Mouse (Mus musculus) left cerebral cortex, adult 9 months (tissue): ENCODE measurements at regions not wholly inside any gene's neighbourhood (a gene's known extent, or its start where the extent isn't known, plus 50 kb on each side); places are given as distances from the start of the nearest gene placed in this dataset.

Experiments used
- DNase-seq, 2 experiments: peaks; one replicate each; pipeline ENCODE4 v3.0.0; 2022; ENCODE audit warnings: low spot score in 2 of 2

DNA sequence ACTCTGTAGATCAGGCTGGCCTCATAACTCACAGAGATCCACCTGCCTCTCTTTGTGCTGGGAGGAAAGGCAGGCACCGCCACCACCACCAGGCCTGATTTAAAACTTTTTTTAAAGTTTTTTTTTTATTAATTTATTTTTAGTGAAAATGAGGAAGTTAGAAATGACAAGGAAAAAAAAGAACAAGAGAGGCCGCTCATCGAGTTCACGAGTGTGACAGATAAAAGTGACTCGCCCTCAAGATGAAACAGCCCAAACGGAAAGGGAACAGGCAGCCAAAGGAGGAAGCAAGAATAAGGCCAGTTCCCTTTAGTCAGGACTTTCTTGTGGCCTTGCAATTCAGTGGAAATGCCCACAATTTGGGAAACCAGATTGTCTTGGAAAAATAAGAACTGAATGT lies 163.4 kb upstream of the Jmjd1c start:
- DNase-seq: no peak

DNA sequence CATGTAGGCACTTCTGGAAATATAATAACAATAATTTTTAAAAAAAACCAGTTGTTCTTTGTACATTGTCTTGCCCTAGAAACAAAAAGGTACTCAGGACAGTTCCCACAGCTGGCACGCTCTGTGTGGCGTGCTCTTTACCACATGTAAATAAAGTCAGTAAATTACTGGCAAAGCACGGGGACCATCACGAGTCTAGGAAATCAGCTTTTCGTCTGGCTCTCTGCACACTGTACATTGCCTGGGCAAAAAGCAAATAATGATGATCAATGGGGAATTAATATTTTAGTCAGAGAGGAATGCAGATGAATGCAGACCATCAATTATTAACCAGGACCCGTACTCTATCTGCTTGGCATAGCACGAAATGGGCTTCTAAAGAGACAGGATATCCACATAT lies 162.2 kb upstream of the Jmjd1c start:
- no peak for DNase-seq

DNA sequence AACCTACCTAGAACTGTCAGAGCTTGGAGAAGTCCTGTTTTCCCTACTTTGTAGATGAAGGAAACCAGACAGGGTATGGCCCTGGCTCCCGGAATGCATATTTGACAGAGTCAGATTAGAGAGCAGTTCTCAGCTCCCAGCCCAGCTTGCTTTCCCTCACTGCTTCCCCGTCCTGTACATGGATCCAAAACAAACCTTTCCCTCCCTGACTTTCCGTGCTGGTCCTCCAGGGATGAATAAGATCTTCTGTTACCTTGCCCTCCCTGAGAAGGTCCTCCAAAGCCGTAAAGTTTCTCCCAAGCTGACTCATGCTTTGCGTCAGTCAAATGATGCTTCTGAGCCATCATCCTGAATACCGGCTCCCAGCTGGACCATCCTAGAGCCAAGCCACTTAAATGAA lies 160.2 kb upstream of the Jmjd1c start:
- DNase-seq: no peak

DNA sequence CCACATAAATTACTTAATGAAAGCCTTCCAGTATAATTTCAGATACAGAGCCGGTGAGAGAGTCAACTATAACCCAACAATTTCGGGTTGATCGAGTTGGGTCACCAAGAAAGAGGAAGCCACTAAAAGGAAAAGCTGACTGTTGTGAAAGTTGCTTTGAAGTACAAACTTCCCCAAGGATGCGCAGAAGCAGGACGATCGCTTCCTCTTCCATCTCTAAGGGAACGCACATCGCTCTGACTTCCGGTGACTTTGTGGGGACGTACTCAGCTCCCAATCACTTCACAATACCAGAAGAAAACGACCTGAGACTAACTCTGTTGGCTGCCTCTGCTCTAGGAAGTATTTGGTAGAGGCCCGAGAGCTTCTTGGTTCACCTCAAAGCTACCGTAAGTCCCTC lies 158.8 kb upstream of the Jmjd1c start:
- DNase-seq: no peak

DNA sequence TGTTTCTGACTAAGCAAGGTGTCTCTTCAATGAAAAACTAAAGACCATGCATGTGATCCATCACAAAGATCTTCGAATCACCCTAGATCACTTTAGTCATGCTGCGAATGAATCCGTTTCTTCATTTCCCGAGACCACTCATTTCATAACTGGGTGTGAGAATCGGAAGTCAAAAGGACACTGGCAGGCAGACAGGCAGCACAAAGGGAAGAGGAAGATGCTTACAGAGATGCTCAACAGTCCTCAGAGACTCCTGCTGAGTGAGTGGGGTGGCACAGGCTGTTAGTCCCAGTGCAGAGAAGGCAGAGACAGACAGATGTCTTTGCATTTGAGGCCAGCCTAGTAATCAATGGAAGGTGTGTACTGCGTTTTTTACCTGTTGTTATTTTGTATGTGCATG lies 155.6 kb upstream of the Jmjd1c start:
- DNase-seq: no peak

DNA sequence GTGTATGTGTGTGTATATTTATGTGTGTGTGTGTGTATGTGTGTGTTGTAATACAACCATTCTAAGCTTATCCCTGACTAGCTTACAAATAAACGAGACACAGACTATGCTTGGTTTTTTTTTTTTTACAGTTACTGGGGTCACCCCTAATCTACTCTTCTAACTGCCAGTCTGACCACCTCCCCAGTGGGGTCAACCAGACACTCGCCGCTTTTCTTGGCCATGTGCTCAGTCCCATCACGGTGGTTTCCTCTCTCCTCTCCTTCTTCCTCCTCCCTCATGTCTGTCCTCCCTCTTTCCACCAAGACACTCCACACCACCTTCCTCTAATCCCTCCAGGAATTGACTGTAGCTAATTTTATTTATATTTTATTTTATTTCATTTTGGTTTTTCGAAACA lies 155.0 kb upstream of the Jmjd1c start:
- DNase-seq: no peak

DNA sequence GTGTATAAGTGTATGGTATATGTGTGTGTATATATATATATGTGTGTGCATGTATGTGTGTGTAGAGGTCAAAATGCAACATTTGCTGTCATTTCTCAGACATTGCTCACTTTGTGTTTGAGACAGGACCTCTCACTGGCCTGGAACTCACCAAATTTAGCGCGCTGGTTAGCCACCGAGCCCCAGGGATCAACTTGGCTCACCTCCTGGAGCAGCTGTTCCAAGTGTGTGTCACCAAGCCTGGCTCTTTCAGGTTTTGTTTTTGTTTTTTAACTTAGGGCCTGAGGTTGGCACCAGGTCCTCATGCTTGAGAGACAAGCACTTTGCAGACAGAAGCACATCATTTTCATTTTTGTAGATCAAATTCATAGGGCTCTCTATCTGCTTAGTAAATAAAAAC lies 154.0 kb upstream of the Jmjd1c start:
- no peak for DNase-seq

DNA sequence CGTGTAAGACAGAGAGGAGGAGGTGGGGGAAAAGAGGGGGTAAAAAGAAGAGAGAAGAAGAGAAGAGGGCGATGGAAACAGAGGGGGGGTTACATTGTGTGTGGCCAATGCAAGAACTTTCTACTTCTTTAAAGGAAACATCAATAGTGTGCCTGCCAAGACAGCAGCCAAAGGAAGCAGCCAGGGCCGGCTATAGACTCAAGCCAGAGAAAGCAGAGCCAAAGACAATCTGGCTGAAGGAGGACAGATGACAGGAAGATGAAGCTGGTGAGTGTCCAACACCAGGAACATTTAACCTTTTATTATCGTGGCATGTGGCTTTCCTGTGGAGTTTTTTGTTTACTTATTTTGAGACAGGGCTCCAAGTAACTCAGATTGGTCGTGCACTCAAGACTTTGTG lies 152.1 kb upstream of the Jmjd1c start:
- no peak for DNase-seq

DNA sequence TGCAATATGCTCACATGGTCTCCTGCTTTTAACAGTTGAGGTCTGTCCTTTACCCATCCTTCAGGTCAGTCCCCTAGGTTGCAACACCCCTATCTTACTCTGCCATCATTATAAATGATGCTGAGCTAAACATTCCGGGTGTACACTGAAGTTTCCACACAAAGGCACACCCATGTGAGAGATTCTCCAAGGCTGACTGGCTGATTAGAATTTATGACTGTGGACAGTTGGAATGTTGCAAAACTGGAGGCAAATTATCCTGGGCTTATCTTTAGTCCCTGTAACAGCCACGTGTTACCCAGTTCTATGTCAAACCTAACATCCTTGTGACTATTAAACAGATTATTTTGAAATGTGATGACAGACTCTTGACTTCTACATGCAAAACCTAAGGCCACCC lies 149.8 kb upstream of the Jmjd1c start:
- DNase-seq: no peak

DNA sequence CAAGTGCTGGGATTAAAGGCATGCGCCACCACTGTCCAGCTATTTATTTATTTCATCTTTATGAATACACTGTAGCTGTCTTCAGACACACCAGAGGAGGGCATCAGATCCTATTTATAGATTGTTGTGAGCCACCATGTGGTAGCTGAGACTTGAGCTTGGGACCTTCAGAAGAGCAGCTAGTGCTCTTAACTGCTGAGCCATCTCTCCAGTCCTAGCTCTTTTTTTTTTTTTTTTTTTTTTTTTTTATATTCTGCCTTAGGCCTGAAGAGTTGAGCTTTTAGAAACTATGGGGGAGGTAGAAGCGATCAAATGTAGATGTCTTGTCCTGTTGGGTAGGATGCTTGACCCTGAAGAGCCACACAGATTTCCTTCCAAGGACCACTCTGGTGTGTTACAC lies 147.6 kb upstream of the Jmjd1c start:
- DNase-seq: no peak

DNA sequence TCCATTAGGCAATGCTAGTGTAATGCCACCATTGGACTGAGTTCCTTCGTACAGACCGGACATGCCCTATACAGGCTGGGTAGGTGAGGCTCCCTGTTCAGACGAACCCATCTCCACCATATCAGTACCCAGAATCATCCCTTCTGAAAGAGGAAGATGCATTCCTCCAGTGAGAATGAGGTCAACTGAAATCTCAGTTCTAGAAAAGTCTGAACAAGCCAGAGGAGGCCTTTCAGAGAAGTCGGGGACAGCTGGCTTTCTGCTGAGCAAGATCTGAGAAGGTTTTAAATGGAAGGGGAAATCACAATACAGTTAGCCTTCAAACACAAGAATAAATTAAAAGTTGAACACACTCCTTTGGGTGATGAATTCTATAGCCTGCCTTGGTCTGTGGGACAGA lies 145.5 kb upstream of the Jmjd1c start:
- DNase-seq: no peak

DNA sequence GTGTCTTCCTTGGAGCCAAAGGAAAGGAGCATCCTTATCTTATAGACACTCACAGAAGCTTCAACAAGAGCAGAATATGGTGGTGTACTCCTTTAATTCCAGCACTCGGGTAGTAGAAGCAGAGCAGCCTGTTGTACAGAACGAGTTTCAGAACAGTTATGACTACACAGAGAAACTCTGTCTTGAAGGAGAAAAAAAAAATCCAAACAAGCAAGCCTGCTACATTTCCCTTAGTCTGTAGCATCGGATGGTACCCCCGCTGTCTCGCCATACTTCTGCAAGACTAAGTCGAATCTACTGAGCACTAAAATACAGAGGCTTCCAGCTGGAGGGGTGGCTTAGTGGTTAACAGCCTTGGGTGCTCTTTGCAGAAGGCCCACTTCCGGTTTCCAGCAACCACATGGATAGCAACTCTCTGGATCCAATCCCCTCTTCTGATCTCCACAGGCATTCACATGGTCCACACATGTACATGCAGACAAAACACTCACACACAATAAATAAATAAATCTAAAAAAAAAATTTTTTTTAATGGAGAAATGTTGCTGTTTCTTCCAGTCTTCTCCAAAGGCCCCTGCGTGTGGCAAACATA lies 144.6 kb upstream of the Jmjd1c start:
- DNase-seq: no peak

DNA sequence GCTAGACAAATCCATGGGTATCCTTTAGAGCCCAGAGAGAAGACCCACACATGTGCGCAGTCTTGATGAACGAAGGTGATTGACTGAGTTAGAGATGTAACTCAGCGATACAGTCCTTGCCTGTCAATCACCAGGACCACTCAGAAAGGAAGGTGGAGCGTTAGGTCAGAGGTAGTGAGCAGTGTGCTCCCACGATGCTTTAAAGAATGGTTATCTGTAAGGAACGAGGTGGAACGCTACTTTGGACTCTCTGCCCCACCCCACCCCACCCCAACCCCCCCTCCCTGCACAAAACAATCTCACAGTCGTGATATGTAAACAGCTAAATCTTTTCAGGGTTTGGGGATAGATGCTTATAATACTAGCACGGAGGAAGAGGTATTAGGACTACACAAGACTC lies 144.0 kb upstream of the Jmjd1c start:
- no peak for DNase-seq

DNA sequence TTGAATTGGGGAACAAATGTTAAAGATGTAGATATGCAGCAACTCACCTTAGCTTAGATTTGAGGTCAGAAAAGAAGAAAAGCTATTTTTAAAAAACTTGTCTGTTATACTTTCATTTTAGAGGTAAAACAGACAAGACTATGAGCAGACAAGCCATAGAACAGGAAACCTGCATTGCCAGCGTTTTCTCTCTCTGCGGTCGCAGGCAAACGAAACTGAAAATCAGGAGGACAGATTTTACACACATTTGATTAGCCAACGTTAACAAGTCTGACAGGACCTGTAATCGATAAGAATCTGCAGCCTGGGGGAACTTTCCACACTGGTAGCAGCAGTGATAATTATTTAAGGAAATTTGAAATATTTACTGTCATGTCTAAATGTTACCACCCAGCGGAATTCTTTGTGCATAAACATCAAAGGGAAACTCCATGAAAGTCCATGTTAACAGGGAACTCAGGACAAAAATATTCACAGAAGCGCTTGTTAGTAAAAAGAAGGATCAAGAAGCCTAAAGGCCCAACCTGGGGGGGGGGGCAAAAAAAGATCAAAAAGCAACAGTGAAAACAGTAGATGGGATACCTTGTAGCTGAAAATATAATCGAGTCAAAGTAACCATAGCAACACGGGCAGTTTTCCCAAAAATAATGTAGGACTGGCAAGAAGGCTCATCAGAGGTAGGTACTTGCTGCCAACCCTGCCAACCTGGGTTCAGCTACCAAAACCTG lies 142.5 kb upstream of the Jmjd1c start:
- DNase-seq: no peak

DNA sequence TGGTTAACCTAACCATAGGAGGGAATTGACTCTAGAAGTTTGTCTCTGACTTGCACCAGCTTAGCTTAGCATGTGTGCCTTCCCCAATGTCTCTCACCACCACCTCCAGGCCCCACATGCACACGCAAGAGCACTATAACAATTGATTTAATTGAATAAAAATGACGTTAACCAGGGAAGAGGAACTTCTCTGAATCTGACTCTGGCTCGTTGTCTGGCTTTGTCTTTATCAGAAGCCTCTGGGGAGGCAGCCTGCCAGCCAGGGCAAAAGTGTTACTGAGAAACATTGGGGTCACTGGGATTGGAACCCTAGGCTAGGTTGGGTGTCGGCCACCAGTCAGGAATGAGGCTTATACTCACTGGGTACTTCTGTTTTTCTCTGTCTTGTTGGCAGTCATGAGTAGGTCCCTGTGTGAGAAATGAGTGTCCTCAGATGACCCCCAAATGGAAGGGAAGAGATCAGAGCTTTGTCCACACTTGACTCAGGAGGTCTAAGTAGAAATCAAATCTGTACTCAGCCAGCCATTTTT lies 141.9 kb upstream of the Jmjd1c start:
- no peak for DNase-seq

DNA sequence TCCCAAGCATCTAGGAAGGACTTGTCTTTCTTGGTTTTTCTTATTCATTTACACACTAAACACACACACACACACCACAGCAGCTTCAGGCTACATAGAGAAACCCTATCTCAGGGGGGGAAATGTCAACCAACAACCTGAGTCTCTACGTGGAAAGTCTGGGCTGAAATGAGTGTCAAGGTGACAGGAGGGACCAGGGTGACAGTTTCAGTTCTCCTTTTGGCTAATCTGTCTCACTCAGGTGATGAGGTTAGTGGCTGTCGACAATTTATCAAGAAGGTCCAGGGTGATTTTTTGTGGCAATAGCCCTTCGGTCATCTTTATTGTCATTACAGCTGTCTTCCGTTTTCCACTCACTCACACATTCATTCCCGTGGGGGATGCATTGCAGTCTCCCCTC lies 140.5 kb upstream of the Jmjd1c start:
- no peak for DNase-seq

DNA sequence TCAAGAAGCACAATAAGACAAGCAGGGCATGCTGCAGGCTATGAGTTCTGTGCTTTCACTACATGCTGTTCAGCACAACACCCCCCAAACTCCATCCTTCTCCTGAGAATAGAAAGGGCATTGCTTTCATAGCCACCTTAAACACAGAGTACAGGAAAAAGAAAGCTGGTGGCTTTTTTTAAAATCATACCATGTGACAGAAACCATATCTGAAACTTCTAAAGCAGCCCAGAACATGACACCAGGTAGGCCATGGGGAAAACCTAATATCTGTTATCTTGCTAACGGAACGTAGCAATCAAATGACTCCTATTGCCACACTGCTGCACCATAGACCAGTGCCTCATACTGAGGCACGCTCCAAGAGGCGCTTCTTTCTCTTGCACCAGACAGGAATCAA lies 139.3 kb upstream of the Jmjd1c start:
- no peak for DNase-seq

DNA sequence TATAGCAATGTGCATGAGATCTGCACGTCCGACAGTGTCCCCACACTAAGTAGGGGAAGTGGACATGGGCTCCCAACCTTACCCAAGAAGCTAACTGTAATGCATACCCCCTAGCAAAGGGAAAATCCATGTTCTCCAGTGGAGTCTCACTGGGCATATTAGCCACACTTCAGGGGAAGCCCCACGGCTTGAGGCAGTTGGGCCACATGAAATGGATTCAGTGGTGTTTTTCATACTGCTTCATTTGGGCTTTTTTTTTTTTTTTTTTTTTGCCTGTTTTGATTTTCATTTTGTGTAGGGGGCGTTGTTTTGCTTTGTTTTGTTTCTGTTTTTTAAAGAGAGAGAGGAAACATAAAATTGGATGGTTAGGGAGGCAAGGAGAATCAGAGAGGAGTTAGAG lies 138.6 kb upstream of the Jmjd1c start:
- no peak for DNase-seq
